Comparison of ENCODE assay signal across 7 mouse cellular contexts in genomic region chrX:144318164-144318979, GRCm38 (mm10). TPM values are rescaled to one million over a fixed set of nuclear protein-coding genes. Genes with fewer than 3 reads are reported as not detected.
DNase-seq lines count a peak whose midpoint lies in the region; ATAC-seq and TF ChIP-seq lines count a peak whose summit lies in the region.

No protein-coding gene starts in this region.

- TF ChIP-seq EP300 in CH12.LX (IDR thresholded peaks at IDR 0.05; ENCODE audit: low read length), result no peak

- peak overlapping the region; percentile 65 to 99 (median 75) for H3K4me3 ChIP-seq in CH12.LX (replicated peaks in 1 of 3; ENCODE audit: low read depth in 2 of 3, low read length in 2 of 3, poor library complexity in 1 of 3)
- H3K4me3 ChIP-seq in cortical plate, adult 2 months (ENCODE audit: insufficient read depth, low read length), result peak overlapping the region; percentile 86
- peak overlapping the region; percentile 63 to 84 for H3K4me3 ChIP-seq in heart, embryonic 14.5 days (ENCODE audit: control insufficient read depth in 1 of 2, insufficient read depth in 1 of 2, low read depth in 1 of 2, low read length in 2 of 2)
- peak overlapping the region; percentile 60 for H3K4me3 ChIP-seq in limb, embryonic 11.5 days (ENCODE audit: low read depth, low read length)
- H3K4me3 ChIP-seq in midbrain, embryonic 11.5 days (ENCODE audit: low read depth, low read length), result peak overlapping the region; percentile 58

- peaks cover 4 to 14% of the 10 kb centered on the region in 2 experiments; a peak in 2 of 4 replicates for H3K4me1 ChIP-seq in CH12.LX (ENCODE audit: control insufficient read depth in 1 of 2, insufficient read depth in 2 of 2)
- 0 out of 2 replicates have a peak, but pooled peaks cover 2% of the 10 kb centered on the region for H3K4me1 ChIP-seq in cortical plate, adult 2 months (ENCODE audit: control insufficient read depth, insufficient read depth, low read length)
- H3K4me1 ChIP-seq in heart, embryonic 14.5 days (ENCODE audit: control insufficient read depth in 2 of 2, insufficient read depth in 2 of 2, low read length in 2 of 2), result no peaks in the 10 kb centered on the region; a peak in 1 of 4 replicates
- no peaks in the 10 kb centered on the region for H3K4me1 ChIP-seq in limb, embryonic 11.5 days (ENCODE audit: control insufficient read depth, insufficient read depth, low read length)
- H3K4me1 ChIP-seq in midbrain, embryonic 11.5 days (ENCODE audit: control insufficient read depth, insufficient read depth, low read length), result no peaks in the 10 kb centered on the region

- TF ChIP-seq CTCF in CH12.LX (conservative IDR thresholded peaks at IDR 0.05 in 1 of 2, IDR thresholded peaks at IDR 0.05 in 1 of 2; ENCODE audit: low read depth in 2 of 2, low read length in 2 of 2), result no peak
- TF ChIP-seq CTCF in cortical plate, adult 2 months (IDR thresholded peaks at IDR 0.05; ENCODE audit: extremely low read depth, insufficient read depth, low read length), result no peak

- TF ChIP-seq POLR2A in CH12.LX (IDR thresholded peaks at IDR 0.05; ENCODE audit: low read depth, low read length), result no peak
- no peak for TF ChIP-seq POLR2A in cortical plate, adult 2 months (IDR thresholded peaks at IDR 0.05; ENCODE audit: extremely low read depth, insufficient read depth, low read length)

- in situ Hi-C loops in CH12.LX (cut with MboI; ENCODE audit: low pct_ligation_motif_present, low pct_unique_long_range_greater_than_20kb, low sequenced_read_pairs), result no loop called here

- ATAC-seq in heart, embryonic 14.5 days (ENCODE audit: insufficient number of reproducible peaks, insufficient read depth, low FRiP score, low read depth), result peak; percentile 54
- ATAC-seq in limb, embryonic 11.5 days (ENCODE audit: insufficient number of reproducible peaks, low FRiP score, low TSS enrichment, low read depth), result peak; percentile 52
- ATAC-seq in midbrain, embryonic 11.5 days (ENCODE audit: low FRiP score), result peak; percentile 79

- H3K9me3 ChIP-seq in CH12.LX (replicated peaks; ENCODE audit: low read length), result no peaks in the 10 kb centered on the region
- H3K9me3 ChIP-seq in heart, embryonic 14.5 days (ENCODE audit: control insufficient read depth, low read length), result no peaks in the 10 kb centered on the region
- no peaks in the 10 kb centered on the region for H3K9me3 ChIP-seq in limb, embryonic 11.5 days (ENCODE audit: control insufficient read depth, low read length)
- no peaks in the 10 kb centered on the region for H3K9me3 ChIP-seq in midbrain, embryonic 11.5 days (ENCODE audit: control insufficient read depth, low read length)

- dilution Hi-C loops in CH12.LX (cut with MboI; ENCODE audit: extremely low pct_ligation_motif_present, extremely low pct_unique_long_range_greater_than_20kb, low sequenced_read_pairs), result no loop called here

- WGBS in heart, embryonic 14.5 days, result 21% methylated on average over 46 of the region's 53 CpGs
- WGBS in limb, embryonic 11.5 days, result 24% methylated on average over 47 of the region's 53 CpGs
- 10% methylated on average over 34 of the region's 53 CpGs for whole genome bisulfite sequencing in midbrain, embryonic 11.5 days

- peak overlapping the region; percentile 44; the same call in 1 of the 2 replicates for H3K4me2 ChIP-seq in CH12.LX (ENCODE audit: insufficient read depth, low read depth, poor library complexity, severe bottlenecking)
- H3K4me2 ChIP-seq in heart, embryonic 14.5 days (ENCODE audit: low read length), result peak overlapping the region; percentile 80
- H3K4me2 ChIP-seq in limb, embryonic 11.5 days (ENCODE audit: low read depth, severe bottlenecking), result peak overlapping the region; percentile 65
- peak overlapping the region; percentile 71 for H3K4me2 ChIP-seq in midbrain, embryonic 11.5 days

- TF ChIP-seq RAD21 in CH12.LX (IDR thresholded peaks at IDR 0.05; ENCODE audit: low read depth, low read length), result no peak

- peaks cover 0 to 3% of the 10 kb centered on the region in 2 experiments for H3K36me3 ChIP-seq in CH12.LX (replicated peaks in 1 of 2; ENCODE audit: control insufficient read depth in 1 of 2, insufficient read depth in 1 of 2, low read length in 1 of 2)
- H3K36me3 ChIP-seq in heart, embryonic 14.5 days (ENCODE audit: control insufficient read depth, insufficient read depth, low read length), result no peaks in the 10 kb centered on the region
- H3K36me3 ChIP-seq in limb, embryonic 11.5 days (ENCODE audit: control insufficient read depth, insufficient read depth, low read length), result no peaks in the 10 kb centered on the region
- no peaks in the 10 kb centered on the region for H3K36me3 ChIP-seq in midbrain, embryonic 11.5 days (ENCODE audit: control insufficient read depth, insufficient read depth, low read length)

- peak overlapping the region; percentile 65 for H3K27ac ChIP-seq in CH12.LX (ENCODE audit: insufficient read depth, low read depth)
- no peak overlapping the region for H3K27ac ChIP-seq in cortical plate, adult 2 months (ENCODE audit: insufficient read depth, low read length)
- peak overlapping the region in 1 of 2 experiments; percentile 25; a peak in 2 of 4 replicates for H3K27ac ChIP-seq in heart, embryonic 14.5 days (replicated peaks in 1 of 2; ENCODE audit: control insufficient read depth in 1 of 2, insufficient read depth in 1 of 2, low read depth in 2 of 2, low read length in 2 of 2)
- 0 out of 2 replicates have a peak overlapping the region, but pooled peaks have one; percentile 14 for H3K27ac ChIP-seq in limb, embryonic 11.5 days (replicated peaks; ENCODE audit: low read depth, low read length)
- no peak overlapping the region for H3K27ac ChIP-seq in midbrain, embryonic 11.5 days (ENCODE audit: low read depth, low read length)

- no peaks in the 10 kb centered on the region for H3K27me3 ChIP-seq in CH12.LX (replicated peaks)
- no peaks in the 10 kb centered on the region for H3K27me3 ChIP-seq in heart, embryonic 14.5 days (ENCODE audit: control insufficient read depth, insufficient read depth, low read length)
- peaks cover 3% of the 10 kb centered on the region; the same call in 1 of the 2 replicates for H3K27me3 ChIP-seq in limb, embryonic 11.5 days (ENCODE audit: control insufficient read depth, insufficient read depth, low read length)
- no peaks in the 10 kb centered on the region for H3K27me3 ChIP-seq in midbrain, embryonic 11.5 days (ENCODE audit: control insufficient read depth, insufficient read depth, low read length)

- peak overlapping the region; percentile 90 for H3K9ac ChIP-seq in CH12.LX (ENCODE audit: insufficient read depth, low read depth)
- peak overlapping the region; percentile 77 for H3K9ac ChIP-seq in heart, embryonic 14.5 days (ENCODE audit: low read length)
- peak overlapping the region; percentile 56 for H3K9ac ChIP-seq in limb, embryonic 11.5 days (ENCODE audit: low read length)
- peak overlapping the region; percentile 64 for H3K9ac ChIP-seq in midbrain, embryonic 11.5 days (ENCODE audit: low read length)

- peaks cover 17% of the 10 kb centered on the region for H3K79me2 ChIP-seq in CH12.LX (replicated peaks; ENCODE audit: control insufficient read depth, extremely low read depth, insufficient read depth, poor library complexity, severe bottlenecking)

- DNase-seq in CH12.LX (ENCODE audit: extremely low read depth), result no peak
- peak; percentile 9 for DNase-seq in T-cell, adult 2 months (ENCODE audit: low spot score)
- DNase-seq in limb, embryonic 11.5 days (ENCODE audit: low spot score), result peak; percentile 30
- peak; percentile 87 for DNase-seq in midbrain, embryonic 11.5 days (ENCODE audit: low spot score, missing footprints)
- peak; percentile 25 to 37 for DNase-seq in spleen, postnatal 10 days (ENCODE audit: low spot score in 2 of 2)

TF ChIP-seq in CH12.LX, 34 proteins besides CTCF, POLR2A, EP300 and RAD21:
- no peak for TF ChIP-seq UBTF (IDR thresholded peaks at IDR 0.05; ENCODE audit: low read depth, low read length)
- no peak for TF ChIP-seq POLR2AphosphoS2 (IDR thresholded peaks at IDR 0.05; ENCODE audit: low read depth, low read length)
- no peak for TF ChIP-seq ETS1 (conservative IDR thresholded peaks at IDR 0.05; ENCODE audit: low read depth, low read length)
- no peak for TF ChIP-seq RCOR1 (conservative IDR thresholded peaks at IDR 0.05; ENCODE audit: low read depth, low read length)
- no peak for TF ChIP-seq ZMIZ1 (IDR thresholded peaks at IDR 0.05; ENCODE audit: low read depth, low read length)
- TF ChIP-seq MAX (IDR thresholded peaks at IDR 0.05; ENCODE audit: low read length), result no peak
- no peak for TF ChIP-seq MAFK (IDR thresholded peaks at IDR 0.05; ENCODE audit: insufficient replicate concordance, low read length)

RNA-seq across cellular contexts. Expression of gene Alg13, which starts 0.8 kb away (rescaled TPM):
- total RNA-seq in CH12.LX (2012; rRNA removed) (15.4 and 18.3 TPM in 2 replicates), CH12.LX (2014; rRNA removed) (17.0 and 22.4 TPM in 2 replicates)
- polyA plus RNA-seq in CH12.LX (2012; ENCODE audit: insufficient read length, low read depth), result 13.8 and 18.6 TPM in 2 replicates
- polyA plus RNA-seq in cortical plate, adult 2 months (2012; rRNA removed), result 9.6 and 10.0 TPM in 2 replicates
- 11.6 and 13.8 TPM in 2 replicates for polyA plus RNA-seq in heart, embryonic 14.5 days (2014; fragmentation: Nextera tagmentation; extraction: Ambion mirVana)
- polyA plus RNA-seq in limb, embryonic 11.5 days (2014; fragmentation: Nextera tagmentation; extraction: Ambion mirVana), result 31.9 and 33.2 TPM in 2 replicates
- polyA plus RNA-seq in midbrain, embryonic 11.5 days (2014; fragmentation: Nextera tagmentation; extraction: Ambion mirVana), result 27.2 and 31.0 TPM in 2 replicates

Comparison
In these comparisons a context has a peak if more than half of its experiments do, and no peak if none do; other contexts are left out.
1. H3K27ac ChIP-seq: peak in CH12.LX (single experiment) and limb, embryonic 11.5 days (single experiment); none in cortical plate, adult 2 months (single experiment) and midbrain, embryonic 11.5 days (single experiment).
2. Peak in every context shown above with its lines, with median percentiles within 50 percentile points of each other: H3K4me2 ChIP-seq, H3K4me3 ChIP-seq, H3K9ac ChIP-seq and ATAC-seq.